Mouse (Mus musculus) adrenal gland, postnatal 25 days (tissue): Measurements from ENCODE around the gene Car12. TPM values are rescaled to one million over a fixed set of nuclear protein-coding genes. Genes with fewer than 3 reads are reported as not detected.
"Not testable (repeated sequence)": the region's sequence is repeated elsewhere in the genome, so short reads cannot be mapped to it uniquely, and the experiment has no call there.

ENCODE experiments used
- DNase-seq: peaks from one replicate; pipeline ENCODE4 v3.0.0; 2021; ENCODE audit warnings: mixed read lengths
- total RNA-seq: library from RNA; stranded (reverse); gene quantifications from 2 replicates; pipeline ENCODE4 v1.2.3, GENCODE M21; 2021

Gene Car12
- total RNA-seq, 1 experiment from 2014 or later, result 0.70 TPM

DNA sequence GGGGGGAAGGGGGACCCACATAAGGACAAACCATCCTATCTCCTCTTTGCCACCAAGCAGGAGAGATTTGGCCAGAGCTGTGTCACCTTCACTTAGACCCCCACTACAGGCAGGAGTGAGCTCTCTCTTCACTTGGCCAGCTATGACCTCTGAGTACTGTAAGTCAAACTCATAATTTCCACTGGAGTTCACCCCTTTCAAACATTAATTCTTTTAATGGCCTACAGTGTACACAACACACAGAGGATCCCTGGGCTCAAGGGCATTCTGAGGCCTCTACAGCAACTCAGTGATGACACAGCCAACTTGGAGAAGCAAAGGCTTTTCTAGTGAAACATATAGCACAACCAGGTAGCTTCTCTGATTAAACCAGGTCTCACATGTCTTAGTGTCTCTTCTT lies 57.2 kb downstream of the Car12 start:
- no peak for DNase-seq

DNA sequence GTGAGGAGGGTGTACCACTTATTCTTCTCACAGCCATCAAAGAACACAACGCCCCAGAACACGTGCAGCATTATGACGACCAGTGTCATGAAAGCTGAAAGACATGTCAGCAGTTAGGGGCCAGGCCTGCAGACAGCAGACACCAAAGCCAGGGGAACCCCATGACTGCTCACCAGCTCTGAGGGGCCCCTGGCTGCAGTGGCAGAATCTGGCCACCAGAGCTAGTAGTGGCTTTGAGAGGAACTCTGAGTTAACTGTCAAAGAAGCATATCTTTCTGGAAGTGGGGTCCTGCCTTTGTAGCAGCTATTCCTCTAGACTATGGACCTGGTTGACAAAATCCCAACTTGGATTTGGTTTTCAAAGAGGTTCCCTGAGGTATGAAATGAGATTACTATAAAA lies 71.1 kb downstream of the Car12 start:
- not testable (repeated sequence) for DNase-seq

GRCm38 (mm10) chr9:66787821-66788220 lies 74.3 kb downstream of the Car12 start:
- DNase-seq, result no peak

DNA sequence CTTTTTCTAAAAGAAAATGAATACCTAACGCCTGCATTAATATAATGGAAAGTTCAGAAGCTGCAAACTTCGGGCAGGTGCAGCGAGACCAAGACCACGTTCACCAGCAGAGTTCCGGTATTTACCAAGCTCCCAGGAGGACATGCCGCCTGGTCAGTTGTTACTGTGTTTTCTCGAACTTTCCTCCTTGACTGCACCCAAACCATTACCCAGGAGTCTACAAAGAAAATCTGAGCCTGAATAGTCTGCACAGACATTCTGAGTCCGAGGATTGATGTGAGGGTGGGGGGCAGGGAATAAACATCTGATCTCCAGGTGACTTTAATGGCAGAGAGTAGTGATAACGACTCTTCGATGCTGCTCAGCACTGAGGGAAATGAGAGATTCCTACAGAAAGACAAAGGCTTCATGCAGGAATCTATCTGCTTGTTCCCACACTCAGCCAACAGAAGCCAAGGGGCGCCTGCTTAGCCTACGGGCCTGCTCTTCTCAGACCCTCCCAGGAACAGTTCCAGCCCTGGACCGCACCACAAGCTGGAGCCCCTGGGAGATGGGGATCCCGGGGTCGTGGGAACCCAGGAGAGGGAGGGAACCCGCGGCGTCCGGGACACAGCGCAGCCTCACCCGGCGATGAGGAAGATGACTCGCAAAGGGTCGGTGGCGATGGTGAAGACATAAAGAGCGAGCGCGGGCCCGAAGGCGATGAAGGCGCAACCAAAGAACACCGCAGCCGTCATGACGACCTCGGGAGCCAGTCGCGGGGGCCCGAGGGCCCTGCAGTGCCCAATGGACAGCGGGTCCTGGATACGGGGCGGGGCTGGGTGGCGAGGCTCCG lies 81.4 kb downstream of the Car12 start:
- no peak for DNase-seq

GRCm38 (mm10) chr9:66795464-66796324 lies 82.2 kb downstream of the Car12 start, which contains the start of gene Aph1b:
Gene Aph1b (minus strand): TSS chr9:66795490.
- peak; percentile 96 for DNase-seq

GRCm38 (mm10) chr9:66796739-66797138 lies 83.3 kb downstream of the Car12 start, which contains the start of gene Gm10647:
Gene Gm10647 (plus strand): TSS chr9:66797039.
- DNase-seq, result no peak

GRCm38 (mm10) chr9:66801947-66802346 lies 88.5 kb downstream of the Car12 start:
- DNase-seq, result no peak

- peak; percentile 6 for DNase-seq
Measured at GRCm38 (mm10) chr9:66805951-66806350, 92.5 kb downstream of the Car12 start.

GRCm38 (mm10) chr9:66813392-66813791 lies 99.9 kb downstream of the Car12 start:
- DNase-seq, result no peak

Other genes starting within 250 kb of the Car12 start
- 0.48 and 0.64 TPM in 2 replicates for gene Fbxl22, start 199.1 kb upstream of the Car12 start, total RNA-seq
- gene Usp3, start 120.5 kb upstream of the Car12 start, total RNA-seq, result 46.8 and 51.1 TPM in 2 replicates
- gene Aph1b, start 81.8 kb downstream of the Car12 start, total RNA-seq, result 3.1 and 4.5 TPM in 2 replicates
- gene Gm10647, start 83.4 kb downstream of the Car12 start, total RNA-seq, result 0.33 and 0.43 TPM in 2 replicates
- gene Aph1c, start 121.0 kb downstream of the Car12 start, total RNA-seq, result 5.7 and 13.6 TPM in 2 replicates
- 14.5 and 17.2 TPM in 2 replicates for gene Rab8b, start 206.0 kb downstream of the Car12 start, total RNA-seq
- gene Rps27l, start 232.4 kb downstream of the Car12 start, total RNA-seq, result 254 and 278 TPM in 2 replicates